Mouse (Mus musculus) CD4-positive, CD25-positive, alpha-beta regulatory T cell, adult 2 months (primary cell): ENCODE data around the gene 4921539E11Rik.

Source experiments
- DNase-seq: peaks from one replicate; pipeline ENCODE4 v3.0.0-alpha.2; 2012; ENCODE audit warnings: low read depth, low spot score

4921539E11Rik gene

DNA sequence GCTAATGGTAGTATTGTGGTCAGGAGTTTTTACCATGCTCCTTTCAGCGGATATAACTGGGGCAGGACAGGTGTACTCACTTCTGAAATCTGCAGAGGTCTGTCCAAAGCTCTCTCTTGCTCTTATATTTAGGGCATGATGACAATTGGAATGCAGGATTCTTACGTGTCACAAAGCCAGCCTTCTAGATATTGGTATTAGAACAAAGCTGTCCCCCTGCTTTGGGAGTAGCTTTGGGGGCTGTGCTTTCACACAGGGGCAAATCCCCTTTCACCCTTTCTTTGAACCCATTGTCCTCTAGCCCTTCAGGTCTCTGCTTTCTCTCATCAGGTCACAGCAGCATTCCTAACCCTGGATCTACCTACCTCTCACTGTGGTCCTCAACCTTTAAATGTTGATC, at the start of gene 4921539E11Rik:
TSS of gene 4921539E11Rik (minus strand) at position 101 of the 400 bp plus-strand sequence.
- no peak for DNase-seq

- DNase-seq: no peak
Measured at GRCm38 (mm10) chr4:103335134-103335533, 44.5 kb upstream of the 4921539E11Rik start.

DNA sequence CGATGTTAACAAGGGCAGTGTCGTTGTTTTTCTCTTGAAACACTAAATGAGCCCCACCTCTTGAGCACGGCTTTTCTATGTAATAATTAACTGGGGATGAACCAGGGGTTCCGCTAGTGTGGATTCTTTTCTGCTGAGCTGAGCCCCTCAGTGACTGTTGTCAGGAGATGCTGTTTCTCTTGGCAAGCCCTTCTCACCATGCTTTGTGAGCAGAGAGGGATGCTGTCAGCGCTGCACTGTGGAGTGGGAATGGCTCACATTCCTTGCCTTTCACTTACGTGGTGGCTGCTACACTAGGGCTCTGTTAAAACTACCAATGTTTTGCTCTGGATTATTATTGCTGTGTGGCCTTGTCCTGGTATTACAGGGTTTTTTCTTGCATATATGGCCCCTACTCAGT, 38.7 kb upstream of the 4921539E11Rik start:
- no peak for DNase-seq

DNA sequence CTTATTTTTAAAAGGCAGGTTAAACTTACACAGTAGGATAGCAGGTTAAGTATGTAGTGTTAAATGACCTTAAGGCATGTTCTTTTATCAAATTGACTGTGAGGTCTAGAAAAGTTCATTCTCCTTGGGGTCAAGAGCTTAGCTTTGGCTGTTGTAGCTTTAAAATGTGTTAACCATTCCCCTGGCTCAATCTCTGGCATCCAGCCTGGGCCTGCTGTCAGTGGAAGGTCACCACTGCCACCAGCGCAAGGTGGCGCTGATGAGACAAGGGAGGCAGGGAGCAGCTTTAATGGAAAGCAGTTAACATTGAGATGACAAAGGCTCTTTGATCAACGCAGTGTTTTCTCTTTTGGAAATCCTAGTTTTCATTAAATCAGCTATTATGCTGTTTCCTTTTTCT, 36.3 kb upstream of the 4921539E11Rik start:
- DNase-seq: peak; percentile 44

GRCm38 (mm10) chr4:103324688-103325451, 34.2 kb upstream of the 4921539E11Rik start:
- DNase-seq: no peak

DNA sequence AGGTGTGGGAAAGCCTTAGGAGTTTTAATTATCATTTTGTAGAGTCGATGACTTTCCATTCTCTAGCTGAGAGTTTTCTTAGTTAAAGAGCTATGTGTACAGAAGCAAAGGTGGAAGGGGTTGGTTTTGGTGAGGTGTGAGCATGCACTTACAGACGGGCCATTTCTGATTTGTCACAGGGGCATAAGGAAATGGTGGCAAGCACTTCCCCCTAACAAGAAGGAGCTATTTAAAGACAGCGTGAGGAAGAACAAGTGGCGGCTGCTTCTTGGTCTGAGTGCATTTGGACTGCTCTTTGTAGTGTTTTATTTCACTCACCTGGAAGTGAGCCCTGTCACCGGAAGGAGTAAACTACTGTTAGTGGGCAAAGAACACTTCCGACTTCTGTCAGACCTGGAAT, 30.8 kb upstream of the 4921539E11Rik start:
- no peak for DNase-seq

DNA sequence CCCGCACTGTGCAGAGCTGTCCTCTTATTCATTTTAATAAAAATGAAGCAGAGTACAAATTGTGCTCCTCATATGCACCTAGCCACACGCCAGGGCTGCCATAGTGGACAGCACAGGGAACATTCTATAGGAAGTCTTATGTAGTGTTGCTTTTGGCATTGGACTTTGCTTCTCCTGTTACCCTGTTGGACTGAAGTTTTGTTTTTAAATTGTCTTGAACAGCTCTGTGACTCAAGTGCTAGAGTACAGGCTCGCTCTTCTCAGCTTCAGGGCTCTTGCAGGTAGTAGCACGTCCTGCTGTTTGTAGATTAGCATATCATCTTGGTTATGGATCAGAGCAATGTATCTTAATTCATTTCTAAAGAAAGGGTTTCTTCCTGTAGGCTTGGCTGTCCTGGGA, 25.2 kb upstream of the 4921539E11Rik start:
- no peak for DNase-seq

DNA sequence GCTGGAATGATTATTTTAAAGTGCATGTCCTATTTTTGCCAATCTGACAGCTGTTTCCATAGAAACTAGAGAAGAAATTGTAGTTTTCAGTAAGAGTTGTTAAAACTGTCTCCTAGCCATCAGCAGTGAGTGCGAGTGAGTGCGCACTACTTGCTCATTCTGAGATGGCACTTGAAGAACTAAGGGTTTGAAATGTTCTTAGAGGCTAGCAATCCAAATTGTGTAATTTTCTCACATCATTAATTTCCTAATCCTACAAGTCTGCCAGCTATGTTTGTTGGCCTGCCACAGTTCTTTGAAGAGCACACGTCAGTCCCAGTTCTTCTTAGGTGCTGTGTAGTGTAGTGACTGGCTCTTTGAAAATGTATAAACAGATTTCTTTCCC, 23.9 kb upstream of the 4921539E11Rik start:
- DNase-seq: peak; percentile 3

- peak; percentile 97 for DNase-seq
Measured at GRCm38 (mm10) chr4:103313587-103314525, 23.2 kb upstream of the 4921539E11Rik start, which contains the start of gene Oma1. TSS of gene Oma1 (plus strand) at chr4:103313812.

DNA sequence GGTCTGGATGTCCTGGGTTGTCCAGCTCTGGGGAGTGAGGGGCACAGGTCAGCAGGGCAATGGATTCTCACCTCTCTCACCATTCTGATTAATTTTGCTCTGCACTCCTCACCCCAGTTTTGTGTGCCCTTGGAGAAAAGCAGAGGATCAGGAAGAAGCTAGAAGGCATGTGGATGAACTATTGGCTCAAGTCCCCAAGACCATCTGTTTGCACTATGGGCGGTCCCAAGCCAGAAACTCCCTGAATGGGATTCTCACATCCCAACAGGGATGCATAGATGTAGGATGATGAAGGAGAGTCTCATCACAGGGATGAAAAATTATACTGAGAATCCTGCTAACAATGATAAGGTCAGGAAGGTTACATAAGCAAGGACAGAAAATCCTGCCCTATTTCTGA, 13.2 kb upstream of the 4921539E11Rik start:
- no peak for DNase-seq

DNA sequence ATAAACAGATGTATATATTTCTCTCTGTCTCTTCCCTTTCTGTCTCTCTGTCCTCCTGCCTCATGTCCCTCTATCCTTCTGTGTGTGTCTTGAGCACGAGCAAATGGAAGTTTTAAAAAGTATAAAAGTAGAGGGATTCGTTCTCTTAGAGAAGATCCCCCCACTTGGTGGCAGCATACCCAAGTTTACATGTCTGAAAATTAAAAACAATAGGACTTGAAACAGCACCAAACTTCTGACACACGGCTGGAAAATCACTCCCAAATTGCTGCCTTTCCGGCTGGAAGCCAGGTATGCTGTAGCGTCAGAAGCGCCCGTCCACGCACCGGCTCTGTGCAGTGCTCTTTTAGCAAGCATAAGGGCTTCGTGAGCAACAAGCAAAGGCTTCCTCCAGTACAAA, 8.7 kb upstream of the 4921539E11Rik start:
- DNase-seq: peak; percentile 7

- no peak for DNase-seq
Measured at GRCm38 (mm10) chr4:103288342-103288741, 2.3 kb downstream of the 4921539E11Rik start.

- no peak for DNase-seq
Measured at GRCm38 (mm10) chr4:103273021-103273420, 17.6 kb downstream of the 4921539E11Rik start.

GRCm38 (mm10) chr4:103269336-103269735, 21.3 kb downstream of the 4921539E11Rik start:
- peak; percentile 14 for DNase-seq

DNA sequence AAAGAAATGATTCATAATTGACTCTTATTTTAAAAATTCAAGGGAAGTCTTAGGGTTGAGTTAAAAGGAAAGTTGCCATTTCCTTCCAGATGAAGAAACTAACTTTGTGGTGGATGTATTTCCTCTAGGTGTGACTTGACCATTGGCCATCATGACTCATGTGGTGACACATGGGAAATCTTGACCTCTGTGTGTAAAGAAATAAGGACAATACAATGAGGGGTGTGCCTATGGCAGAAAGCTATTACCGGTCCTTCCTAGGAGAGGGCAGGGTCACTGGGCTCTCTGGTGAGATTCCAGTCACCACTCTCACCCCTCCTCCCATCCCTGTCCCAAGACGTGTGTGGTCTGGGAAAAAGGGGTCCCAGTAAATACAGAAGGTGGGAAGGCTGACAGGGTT, 25.5 kb downstream of the 4921539E11Rik start:
- no peak for DNase-seq

DNA sequence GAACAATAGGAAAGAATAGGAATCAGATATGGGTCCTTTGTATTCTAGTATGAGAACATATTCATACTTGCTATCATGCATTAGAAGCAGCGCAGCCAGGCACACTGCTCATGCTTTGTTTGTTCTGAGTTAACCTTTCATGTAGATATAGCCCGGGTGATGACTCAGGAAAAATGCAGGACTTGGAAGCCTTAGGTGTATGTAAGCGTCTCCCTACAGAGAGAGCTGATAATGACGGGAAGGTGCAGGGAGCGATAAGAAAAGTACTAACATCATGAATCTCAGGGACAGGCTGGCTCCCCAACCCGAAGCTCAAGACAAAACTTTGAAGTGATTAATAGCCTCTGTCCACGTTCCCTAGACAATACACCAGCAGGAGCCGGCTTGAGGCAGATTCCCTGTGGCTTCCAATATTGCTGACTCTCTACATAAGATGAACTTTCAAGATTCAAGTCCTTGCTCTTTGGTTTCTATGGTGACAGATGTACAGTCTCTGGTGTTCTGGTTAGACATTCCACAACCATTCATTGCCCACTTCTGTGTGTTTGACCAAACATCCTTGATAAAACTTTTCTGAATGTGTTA, 26.8 kb downstream of the 4921539E11Rik start:
- DNase-seq: no peak

DNA sequence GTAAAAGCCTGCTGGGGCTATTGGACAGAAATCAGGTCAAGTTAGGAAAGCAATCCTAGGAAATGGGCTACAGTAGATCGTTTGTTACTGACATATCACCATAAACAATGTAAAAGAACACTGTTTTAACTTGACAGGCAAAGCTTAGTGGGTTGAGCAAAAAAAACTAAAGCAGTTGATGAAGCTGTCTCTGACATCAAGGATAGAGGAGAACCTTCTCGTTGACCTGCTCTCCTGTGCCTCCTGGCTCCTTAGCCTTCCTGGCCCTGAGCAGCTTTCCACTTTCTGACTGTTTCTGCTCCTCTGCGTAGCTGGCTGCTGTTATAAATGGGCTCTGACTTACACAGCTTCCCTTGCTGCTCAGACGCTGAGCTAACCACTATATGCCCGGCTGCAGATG, 27.3 kb downstream of the 4921539E11Rik start:
- DNase-seq: no peak

GRCm38 (mm10) chr4:103258817-103259216, 31.8 kb downstream of the 4921539E11Rik start:
- peak; percentile 11 for DNase-seq

DNA sequence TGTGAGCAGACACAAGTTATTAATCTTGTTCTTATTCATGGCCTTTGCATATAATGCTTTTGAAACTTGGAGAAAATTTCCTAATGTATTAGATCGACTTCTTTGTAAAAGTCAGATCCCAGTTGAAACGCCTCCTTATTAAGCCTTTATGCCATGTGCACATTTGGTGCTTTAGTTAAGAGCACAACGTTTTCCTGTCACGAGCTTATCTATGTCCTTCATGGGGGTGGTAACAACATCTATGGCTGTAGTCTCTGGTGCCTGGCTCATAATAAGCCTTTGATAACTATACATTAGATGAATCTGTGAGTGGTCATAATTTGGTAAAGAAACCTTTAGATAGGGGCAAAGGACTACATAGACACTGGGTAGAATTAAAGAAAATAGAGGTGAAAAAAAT, 36.8 kb downstream of the 4921539E11Rik start:
- DNase-seq: no peak

DNA sequence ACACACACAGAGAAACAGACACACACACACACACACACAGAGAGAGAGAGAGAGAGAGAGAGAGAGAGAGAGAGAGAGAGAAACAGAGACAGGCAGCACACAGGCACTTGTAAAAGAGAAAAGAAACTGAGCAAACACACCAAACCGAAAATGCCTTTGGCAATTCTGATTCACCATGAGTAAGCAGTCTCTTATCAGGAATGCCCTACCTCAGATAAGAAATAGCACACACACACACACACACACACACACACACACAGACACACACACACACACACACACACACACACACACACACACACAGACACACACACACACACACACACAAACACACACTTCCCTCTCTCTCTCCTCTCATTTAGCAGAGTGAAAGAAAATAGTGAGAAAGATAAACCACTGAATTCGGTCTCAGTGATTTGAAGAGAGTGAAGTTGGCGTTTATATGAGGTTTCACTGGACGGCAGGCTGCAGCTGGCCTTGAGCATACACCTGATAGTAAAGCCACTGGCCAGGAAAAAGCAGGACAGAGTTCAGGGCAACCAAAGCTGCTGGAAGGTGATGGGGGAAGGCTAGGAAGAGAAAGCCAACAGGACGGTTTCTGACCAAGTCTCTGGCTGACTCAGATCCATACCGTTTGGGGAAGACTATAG, 41.1 kb downstream of the 4921539E11Rik start:
- no peak for DNase-seq

- DNase-seq: no peak
Measured at GRCm38 (mm10) chr4:103247813-103248212, 42.9 kb downstream of the 4921539E11Rik start.

DNA sequence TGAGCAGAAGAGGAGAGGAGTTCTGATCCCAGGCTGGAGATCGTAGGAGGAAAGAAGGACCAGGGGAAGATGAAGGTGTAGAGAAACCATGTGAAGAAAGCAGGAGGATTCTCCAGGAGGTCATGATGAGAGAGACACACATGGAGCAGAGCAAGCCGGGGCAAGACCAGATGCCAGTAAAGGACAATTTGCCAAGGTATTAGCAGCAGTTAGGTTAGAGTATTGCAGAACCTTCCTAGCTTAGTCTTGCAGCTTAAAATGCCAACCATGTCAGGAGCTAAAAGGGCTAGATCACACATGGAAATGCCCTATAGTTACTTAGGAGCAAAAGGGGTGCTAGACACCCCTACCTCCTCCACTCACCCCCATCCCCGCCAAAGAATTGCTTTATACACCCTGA, 43.4 kb downstream of the 4921539E11Rik start:
- DNase-seq: no peak
